Mouse (Mus musculus) gastrocnemius, postnatal 25 days (tissue): ENCODE measurements around the gene D330020A13Rik. TPM values are rescaled to one million over a fixed set of nuclear protein-coding genes. Genes with fewer than 3 reads are reported as not detected.
A peak's percentile ranks its signal among the peaks of the same experiment; 100 is the strongest.
"Not testable (repeated sequence)": the region's sequence is repeated elsewhere in the genome, so short reads cannot be mapped to it uniquely, and the experiment has no call there.

Experiments
- DNase-seq: peaks from one replicate; pipeline ENCODE4 v3.0.0; 2022
- long read RNA-seq, 2 experiments: library from polyadenylated mRNA; stranded (forward); transcript quantifications; one replicate each; pipeline ENCODE4 v2.0.0; 2021
- total RNA-seq, 2 experiments: library from RNA; stranded (reverse); gene quantifications; 1 replicate in 1 of 2; 2 replicates in 1 of 2; pipeline ENCODE4 v1.2.3; 2021

Gene D330020A13Rik
- under 1 TPM in 1 of 2 experiments, not detected in 1; 0.24 TPM for total RNA-seq
- long read RNA-seq, experiment 1, partial matches to known transcripts: 0 of 1 reads
- long read RNA-seq, experiment 1, other reads (novel, unspliced or antisense): 0 of 1 reads
- long read RNA-seq, experiment 2: 0 reads

DNA sequence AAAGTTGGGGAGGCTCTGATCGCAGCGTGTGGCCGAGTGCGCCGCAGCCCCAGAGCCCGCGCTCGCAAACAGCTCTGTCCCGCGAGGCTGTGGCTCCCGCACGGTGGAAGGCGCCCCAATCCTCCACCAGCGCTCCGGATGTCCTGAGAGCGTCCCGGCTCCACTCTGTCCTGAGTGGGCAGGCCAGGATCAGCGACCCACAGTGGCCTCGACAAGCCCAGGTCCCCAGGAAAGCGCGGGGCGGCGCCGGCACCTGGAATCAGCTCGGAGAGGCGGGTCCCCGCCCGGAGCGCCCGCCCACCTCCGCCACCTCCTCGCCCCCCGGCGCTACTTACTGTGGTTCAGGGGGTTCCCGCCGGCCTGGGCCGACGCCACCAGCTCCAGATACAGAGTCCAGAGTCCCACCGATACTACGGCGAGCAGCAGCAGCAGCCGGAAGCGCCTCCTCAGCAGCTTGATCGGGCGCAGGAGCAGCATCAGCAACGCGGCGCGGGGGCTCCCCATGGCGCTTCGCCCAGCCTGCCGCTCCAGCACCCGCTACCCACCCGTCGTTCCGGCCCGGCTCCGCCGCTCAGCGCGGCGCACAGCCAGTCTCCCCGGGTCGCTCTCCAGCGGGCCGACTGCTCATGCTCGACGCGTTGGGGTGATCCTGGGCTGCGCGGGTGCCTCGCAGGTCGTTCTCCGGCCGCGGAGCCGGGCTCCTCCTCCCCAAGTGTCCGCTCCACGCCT, at the start of gene D330020A13Rik, which contains the start of gene B4galnt3:
Gene D330020A13Rik (plus strand): TSS at position 309 of the 729 bp plus-strand sequence.
Gene B4galnt3 (minus strand): TSS at position 504 of the 729 bp plus-strand sequence.
- no peak for DNase-seq

DNA sequence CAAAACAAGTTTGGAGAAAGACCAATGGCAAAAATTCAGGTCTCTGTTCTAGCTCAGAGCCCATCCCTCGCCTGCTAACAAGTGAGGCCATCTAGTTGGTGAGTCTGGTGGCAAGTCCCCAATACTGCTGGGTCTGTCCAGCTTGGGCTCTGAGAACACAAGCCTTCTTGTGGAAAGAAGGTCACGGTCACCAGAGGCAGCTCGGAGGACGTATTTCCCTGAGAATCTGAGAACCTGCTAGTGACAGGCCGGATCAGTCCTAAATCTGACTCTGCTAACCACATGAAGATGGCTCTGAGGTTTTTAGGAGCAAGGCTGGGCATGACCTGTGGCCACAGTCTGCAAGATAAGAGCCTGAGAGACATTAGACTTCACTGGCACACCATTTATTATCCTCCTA, 47.5 kb upstream of the D330020A13Rik start:
- no peak for DNase-seq

DNA sequence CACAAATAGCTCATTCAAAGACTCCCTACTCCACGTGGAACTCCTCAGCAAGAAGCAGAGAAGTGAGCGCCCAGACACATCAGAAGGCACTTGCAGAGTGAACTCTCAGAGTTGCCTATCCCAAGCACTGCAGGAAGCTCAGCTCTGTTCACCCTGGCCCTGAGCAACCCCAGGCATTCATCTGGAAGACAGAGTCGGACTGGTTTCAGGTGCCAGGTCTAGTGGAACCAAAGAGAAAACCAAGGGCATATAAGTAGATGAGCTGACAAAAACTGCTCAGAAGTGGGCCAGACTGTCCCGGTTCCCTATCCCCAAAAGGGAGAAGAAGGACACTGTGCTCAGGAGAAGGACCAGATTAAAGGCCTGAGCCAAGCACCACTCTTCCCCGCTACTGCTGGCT, 44.3 kb upstream of the D330020A13Rik start:
- no peak for DNase-seq

DNA sequence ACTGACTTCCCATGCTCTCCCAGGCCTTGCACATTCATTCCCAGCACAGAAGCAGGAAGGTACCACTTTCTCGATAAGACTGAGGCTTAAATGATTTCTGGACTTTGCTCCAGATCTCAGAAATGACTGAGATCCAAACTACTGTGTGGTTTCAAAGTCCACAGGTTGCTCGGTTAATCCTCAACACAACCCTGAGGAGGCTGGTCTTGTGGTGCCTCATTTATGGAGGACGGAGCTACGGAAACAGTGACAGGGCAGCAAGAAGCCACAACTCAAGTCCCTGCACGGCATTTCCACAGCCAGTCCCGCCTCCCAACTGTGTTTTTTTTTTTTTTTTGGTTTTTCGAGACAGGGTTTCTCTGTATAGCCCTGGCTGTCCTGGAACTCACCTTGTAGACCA, 43.2 kb upstream of the D330020A13Rik start:
- no peak for DNase-seq

DNA sequence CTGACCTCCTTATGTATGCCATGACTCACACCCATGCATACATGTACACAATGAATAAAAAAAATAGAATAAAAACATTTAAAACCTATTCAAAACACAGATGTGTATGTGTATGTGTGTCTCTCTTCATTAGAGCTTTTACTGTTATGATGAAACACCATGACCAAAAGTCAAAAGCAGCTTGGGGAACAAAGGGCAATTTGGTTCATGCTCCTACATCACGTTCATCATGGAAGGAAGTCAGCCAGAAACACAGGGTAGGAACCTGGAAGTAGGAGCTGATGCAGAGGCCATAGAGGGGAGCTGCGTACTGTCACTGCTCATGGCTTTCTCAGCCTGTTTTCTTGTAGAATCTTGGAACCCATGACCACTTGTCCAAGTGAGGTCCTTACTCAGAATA, 41.4 kb upstream of the D330020A13Rik start:
- DNase-seq: no peak

DNA sequence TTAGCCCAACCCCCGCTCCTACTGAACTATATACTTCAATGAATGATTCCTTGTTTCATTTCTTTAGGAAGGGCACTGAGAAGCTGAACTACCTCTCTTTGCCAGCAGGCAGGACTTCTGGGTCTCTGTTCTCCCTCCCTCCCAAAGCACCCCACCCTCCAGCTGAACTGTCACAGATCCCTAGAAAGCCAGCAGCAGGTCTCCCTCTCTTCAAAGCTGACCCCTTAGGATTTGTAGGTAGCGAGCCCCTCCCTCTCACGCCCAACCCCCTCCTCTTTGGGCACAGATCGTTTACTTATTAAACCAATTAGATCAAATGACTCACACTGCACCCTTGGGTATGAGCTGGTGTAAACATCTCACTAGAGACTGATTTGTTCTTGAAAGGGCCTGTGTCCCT, 39.5 kb upstream of the D330020A13Rik start:
- DNase-seq: no peak

DNA sequence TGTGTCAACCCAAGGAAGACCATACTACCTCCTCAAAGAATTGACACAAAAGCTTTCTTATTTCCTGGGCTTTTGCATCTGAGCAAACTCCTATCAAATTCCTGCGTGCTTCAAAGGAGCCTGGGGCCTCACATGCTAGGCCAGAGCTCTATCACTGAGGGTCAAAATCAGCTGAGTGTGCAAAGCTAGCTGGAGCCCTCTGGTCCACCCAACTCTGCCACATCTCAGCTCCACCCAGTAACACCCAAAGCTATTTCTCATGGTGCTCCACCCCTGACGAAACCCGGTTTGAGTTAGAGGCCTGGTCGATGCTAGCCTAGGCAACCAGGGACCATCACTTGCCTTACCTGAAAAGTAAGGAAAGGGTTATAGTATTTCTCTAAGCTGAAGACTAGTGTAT, 39.0 kb upstream of the D330020A13Rik start:
- no peak for DNase-seq

DNA sequence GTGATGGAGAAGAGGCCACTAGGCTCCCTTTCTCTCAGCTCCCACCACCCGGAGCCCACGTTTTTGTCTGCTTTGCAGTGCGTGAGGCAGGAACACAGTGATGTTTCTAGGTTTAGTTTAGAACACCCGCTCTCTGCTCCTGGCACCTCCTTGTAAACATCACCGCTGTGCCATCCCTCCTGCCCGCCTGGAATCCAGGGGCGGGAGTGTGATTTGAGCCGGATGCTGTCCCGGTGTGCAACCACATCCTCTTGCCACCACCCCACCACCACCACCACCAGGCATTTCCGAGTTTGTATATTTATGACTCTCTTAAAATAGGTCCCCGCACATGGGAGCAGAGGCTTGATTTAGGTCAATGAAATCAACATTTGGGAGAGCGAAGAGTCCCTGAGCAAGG, 38.5 kb upstream of the D330020A13Rik start:
- peak; percentile 13 for DNase-seq

DNA sequence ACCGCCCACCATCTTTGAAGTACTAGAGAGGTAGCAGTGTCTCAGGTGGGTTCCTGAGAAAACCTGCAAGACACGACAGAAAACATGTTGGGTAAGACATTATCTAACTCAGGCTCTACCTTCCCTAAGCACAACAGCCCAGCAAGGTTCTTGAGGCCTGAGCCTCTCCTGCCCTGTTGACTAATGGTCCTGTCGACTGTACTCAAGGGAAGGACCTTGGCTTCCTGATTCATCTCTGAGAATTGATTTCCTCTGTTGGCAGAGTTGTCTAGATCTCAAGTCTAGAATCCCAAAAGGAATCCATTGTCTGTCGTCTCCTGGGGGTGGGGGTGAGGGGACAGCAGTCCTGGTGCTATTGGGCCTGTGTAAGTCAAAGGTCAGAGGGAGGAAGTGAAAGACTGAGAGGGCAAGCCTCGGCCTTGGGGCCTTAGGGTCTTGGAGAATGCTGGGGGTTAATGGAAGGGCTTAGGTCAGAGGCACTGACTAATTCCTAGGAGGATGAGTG, 37.7 kb upstream of the D330020A13Rik start:
- DNase-seq: no peak

DNA sequence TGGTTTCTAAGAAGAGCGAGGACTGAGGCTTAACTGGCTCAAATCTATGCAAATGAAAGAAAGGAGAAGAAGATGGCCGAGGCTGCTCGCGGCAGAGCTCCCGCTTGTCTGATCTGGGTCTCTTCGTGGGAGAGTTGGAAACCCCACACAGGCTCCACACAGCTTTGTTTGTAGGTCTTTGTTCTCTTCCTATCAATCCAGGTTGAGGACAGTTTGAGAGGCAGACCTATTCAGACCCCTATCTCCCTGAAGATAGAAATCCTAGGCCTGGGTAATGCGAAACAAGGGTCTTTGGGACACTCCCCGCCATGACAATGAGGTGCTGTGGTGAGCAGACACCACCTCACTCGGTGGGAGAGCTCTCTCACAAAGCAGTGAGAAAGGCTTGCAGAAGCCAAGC, 34.7 kb upstream of the D330020A13Rik start:
- no peak for DNase-seq

DNA sequence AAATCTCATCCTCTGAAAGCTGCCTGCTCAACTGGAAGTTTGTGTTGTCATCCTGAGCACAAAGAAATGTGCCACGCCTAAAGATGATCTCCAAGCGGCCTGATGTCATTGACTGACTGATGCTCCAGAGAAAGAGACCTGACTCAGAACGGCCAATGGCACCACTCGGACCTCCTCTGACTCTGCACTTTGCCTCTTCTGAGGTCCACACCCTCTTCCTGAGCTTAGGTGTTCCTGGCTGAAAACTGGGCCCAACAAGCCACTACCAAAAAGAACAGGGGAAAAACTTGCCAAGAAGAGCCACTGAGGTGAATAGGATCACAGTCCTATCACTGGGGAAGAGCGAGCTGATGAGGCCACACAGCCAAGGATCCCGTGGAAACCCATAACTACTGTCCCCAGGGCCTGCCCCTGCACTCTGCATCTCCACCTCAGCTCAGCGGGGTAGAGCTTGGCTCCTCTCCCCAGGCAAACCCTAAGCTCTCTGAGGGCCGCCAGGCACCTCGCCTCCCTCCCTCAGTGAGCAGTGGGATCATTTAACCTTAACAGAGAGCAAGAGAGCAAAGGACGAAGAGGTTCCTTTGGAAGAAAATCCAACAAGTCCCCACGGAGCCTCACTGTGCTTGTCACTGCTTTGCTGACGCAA, 31.2 kb upstream of the D330020A13Rik start:
- no peak for DNase-seq

DNA sequence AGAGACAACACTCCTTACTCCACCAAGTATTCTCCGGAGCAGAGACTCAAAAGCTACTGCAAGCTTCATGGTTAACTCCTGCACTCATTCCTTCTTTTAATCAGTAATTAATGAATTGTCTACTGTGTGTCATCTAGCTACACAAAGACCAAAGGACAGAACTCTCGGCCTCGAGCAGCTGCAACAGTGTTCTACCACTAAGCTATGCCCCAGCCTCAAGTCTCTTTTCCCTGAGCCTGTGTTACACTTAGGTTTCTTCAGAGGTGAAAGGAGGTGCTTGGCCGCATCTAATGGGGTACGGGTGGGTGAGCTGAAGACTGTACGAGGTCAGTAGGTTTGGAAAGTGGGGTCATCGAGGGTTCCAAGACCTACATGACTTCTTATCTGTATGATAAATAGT, 30.6 kb upstream of the D330020A13Rik start:
- DNase-seq: no peak

DNA sequence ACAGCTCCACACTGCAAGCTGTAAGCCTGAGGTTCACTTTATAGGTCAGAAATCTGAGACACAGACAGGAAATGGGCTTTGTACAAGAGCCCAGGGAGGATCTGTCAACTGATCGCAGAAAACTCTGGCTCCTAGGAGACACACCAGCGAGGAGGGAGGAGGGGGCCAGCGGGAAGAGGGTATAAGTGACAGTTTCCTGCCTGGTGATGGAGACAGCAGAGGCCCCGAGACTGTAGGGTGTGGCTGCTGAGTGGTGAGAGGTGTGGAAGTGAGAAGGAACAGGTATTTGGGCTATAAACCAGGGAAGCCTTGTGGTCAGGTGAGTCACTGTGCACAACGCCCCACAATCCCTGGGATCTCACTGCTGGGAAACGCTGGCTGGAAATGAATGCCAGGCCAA, 30.0 kb upstream of the D330020A13Rik start:
- DNase-seq: no peak

DNA sequence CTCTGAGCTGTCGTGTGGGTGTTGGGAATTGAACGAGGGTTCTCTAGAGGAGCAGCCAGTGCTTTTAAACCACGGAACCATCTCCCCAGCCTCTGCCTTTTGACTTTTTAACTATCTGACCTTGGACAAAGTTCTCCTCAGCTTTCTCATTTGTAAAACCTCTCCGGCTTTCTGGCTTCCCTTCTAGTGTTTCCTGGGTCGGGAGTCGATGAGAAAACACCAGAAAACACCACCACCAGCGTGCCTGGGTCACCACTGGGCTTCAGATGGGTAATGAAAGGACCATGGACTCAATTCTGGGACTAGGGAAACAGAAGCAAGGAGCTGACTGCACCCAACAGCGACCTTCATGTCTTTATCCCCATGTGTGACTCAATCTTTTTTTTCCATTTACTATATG, 20.0 kb upstream of the D330020A13Rik start:
- DNase-seq: no peak

DNA sequence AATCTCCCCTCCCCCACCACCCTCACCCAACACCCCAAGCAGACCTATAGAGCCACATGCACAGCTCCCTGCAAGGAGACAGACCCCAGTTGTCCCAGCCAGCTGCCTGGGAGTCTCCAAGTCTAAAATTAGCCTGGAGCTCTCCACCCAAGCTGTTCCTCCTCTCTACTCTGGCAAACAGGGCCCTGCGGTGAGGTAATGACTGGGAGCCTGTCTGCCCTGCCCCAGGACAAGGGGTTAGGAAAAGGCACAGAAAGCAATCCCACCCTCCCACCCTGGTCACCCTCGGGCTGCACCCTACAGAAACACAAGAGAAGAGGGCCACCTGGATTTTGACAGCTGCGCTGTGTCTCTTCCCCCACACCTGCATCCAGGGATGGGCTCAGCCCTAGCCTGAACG, 19.3 kb upstream of the D330020A13Rik start:
- DNase-seq: peak; percentile 58

DNA sequence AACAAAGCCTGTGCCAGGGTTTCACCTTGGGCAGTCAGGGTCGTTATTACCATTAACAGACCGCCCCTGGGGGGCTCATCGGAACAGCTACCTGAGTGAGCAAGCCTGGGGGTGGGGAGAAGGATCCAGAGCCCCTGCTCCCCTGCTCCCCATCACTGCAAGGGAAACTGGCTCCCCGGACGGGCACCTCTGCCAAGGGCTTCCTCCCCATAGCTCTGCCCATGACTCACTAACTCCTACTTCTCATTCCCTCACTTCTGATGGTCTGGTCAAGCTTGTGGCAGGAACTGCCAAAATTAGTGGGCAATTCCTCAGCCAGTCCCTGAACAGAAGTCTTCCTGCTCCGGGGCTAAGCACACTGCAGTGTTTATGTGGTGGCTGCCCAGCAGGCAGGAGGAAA, 18.9 kb upstream of the D330020A13Rik start:
- DNase-seq: peak; percentile 20

DNA sequence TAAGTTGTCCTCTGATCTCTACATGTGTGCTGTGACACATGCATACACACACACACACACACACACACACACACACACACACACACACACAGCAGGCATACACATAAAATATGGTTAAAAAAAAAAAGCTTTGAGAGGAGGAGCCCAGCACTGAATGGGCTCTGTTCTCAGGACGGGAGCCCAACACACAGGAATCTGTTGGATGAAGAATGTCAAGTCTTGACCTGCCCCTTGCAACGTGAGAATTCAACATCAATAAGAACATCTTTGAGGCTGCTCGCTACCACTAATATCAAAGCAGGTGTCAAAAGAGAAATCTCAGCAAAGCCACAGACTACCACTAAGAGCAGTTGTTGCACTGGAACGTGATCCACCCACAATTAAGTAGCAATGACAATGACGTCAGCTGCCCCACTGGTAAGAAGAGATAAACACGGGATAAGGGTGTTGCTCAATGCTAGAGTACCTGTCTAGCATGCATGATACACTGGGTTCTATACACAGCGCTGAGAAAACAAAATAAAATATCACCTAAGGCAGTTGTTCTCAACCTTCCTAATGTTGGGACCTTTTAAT, 17.2 kb upstream of the D330020A13Rik start:
- no peak for DNase-seq

DNA sequence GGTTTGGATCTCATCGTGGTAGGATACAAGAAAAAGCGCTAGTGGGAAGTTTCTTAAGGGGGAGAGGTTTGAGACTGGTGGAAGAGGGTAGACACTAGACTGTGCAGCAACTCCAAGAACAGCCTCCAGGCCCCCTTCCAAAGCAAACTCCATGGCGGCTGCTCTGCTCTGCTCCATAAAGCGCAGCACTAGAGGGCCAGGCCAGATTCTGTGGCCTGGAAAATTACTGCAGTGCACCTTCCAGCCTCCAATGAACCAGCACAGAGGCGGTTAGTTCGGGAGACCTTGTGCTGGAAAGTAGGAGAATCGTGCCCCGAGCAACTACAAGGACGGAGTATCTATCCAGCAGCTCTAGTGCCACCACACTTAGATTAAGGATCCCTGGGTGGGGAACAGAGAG, 6.9 kb upstream of the D330020A13Rik start:
- no peak for DNase-seq

DNA sequence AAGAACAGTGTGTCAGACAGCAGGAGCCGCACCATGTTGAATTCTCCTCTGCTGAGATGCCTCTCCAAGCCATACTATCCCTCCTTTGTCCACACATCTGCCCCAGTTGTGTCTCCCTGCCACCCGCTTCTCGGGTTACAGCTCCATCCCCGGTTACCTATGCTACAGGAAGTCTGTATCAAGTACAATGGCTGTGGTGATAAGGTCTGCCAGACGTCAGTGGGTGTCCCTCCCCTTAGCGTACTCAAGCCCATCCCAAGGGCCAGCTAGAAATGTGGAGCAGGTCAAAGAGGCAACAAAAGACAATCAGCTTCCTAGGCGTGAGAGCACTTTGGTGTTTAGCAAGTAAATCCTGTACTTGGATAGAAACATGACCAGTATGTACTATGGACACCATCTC, 5.6 kb upstream of the D330020A13Rik start:
- DNase-seq: no peak

DNA sequence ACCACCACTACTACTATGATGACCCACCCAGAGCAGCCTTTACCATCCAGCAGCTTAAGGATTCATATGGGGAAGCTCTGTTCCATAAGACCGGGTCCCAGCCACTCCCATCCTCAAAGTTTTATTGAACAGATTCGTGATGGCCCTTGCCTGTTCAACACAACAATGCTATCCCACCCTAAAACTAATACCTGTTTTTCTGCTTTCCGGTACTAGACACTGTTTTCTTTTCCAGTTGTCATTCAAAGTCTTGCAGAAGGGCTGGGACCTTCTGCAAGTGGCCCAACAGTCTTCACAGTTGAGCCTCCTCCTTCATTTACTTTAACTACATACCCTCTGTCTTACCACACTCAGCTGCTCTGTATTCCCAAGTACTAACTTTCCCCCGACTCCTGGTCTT, 4.7 kb upstream of the D330020A13Rik start:
- no peak for DNase-seq

DNA sequence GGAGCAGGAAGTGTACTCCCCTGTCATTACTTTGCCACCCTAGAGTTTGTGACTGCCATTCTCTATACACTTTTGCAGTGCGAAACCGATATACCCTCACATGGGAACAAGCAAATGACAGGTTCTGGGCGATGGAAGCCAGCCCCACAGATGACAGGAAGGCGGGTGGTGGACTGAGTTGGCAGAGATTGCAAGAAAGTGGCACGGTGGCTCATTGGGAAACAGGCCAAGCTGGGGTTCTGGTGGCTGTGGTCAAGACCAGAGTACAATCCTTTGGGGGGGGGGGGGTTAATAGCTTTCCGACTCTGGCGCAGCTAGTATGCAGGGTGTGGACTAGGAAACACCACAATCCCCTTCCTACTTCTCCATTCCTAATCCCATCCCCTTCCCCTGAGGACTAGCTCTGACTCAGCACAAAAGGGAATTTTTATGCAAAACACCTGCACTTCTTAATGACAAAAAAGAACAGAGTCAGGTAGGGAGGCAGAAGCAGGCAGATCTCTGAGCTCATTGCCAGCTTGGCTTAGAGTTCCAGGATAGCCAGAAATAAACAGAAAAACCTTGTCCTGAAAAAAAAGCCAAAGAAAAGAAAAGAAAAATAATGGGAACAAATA, 2.7 kb upstream of the D330020A13Rik start:
- no peak for DNase-seq

DNA sequence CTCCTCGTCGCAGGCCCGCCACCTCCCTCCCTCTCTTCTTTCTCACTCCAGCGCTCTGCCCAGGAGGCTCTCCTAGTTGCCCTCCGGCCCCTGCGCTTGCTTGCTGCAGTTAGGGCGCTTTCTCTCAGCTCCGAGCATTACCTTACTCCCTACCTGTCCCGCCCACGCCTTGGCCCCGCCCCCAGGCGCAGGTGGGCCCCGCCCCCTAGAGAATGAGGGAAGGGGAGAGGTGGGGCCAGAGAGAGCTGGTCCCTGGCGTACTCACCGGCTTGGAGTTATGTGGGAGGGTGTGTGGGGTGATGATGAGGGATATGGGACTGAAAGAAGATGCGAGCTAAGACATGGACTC, 595 bp downstream of the D330020A13Rik start:
- peak; percentile 8 for DNase-seq

DNA sequence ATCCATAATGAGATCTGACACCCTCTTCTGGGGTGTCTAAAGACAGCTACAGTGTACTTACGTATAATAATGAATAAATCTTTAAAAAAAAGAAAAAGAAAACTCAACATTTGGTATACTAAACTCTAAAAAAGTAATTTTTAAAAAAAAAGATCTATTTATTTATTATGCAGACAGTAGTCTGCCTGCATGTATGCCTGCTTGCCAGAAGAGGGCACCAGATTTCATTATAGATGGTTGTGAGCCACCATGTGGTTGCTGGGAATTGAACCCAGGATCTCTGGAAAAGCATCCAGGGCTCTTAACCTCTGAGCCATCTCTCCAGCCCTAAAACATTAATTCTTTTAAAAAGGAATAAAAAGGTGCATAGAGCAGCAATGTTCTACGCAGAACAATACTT, 2.4 kb downstream of the D330020A13Rik start:
- DNase-seq: not testable (repeated sequence)
